Mouse (Mus musculus) small intestine, adult 2 months (tissue): Measurements from ENCODE around the gene Zfp422. TPM values are rescaled to one million over a fixed set of nuclear protein-coding genes. Genes with fewer than 3 reads are reported as not detected.

Experiments used
- H3K27ac ChIP-seq: fragments of 200-500 bp; 2 replicates; pipeline ENCODE4 v1.5.1; 2012; ENCODE audit warnings: low read depth, low read length, control low read depth, inconsistent platforms; ENCODE audit not compliant: insufficient read depth
- H3K27me3 ChIP-seq: fragments of 200-500 bp; 2 replicates; pipeline ENCODE4 v1.6.1; 2012; ENCODE audit warnings: mild to moderate bottlenecking, moderate library complexity, low read length, inconsistent platforms; ENCODE audit not compliant: control insufficient read depth, insufficient read depth
- H3K36me3 ChIP-seq: fragments of 200-500 bp; 2 replicates; pipeline ENCODE4 v1.6.1; 2012; ENCODE audit warnings: mild to moderate bottlenecking, low read length, control low read depth, inconsistent platforms; ENCODE audit not compliant: control insufficient read depth, insufficient read depth
- H3K4me1 ChIP-seq: fragments of 200-500 bp; 2 replicates; pipeline ENCODE4 v1.6.1; 2012; ENCODE audit warnings: low read length, inconsistent platforms, mixed read lengths; ENCODE audit not compliant: control insufficient read depth, insufficient read depth, insufficient read length
- H3K4me3 ChIP-seq: fragments of 200-500 bp; 2 replicates; pipeline ENCODE4 v1.5.1; 2012; ENCODE audit warnings: low read depth, mild to moderate bottlenecking, control low read depth, inconsistent platforms, low read length, moderate library complexity
- CTCF ChIP-seq: fragments of 200-500 bp; IDR thresholded peaks from 2 replicates; pipeline ENCODE4 v1.5.1; 2012; ENCODE audit warnings: low read depth, mild to moderate bottlenecking, control low read depth, inconsistent platforms, low read length, moderate library complexity, mixed read lengths; ENCODE audit not compliant: insufficient replicate concordance, insufficient read length; ENCODE audit errors: extremely low read depth
- POLR2A ChIP-seq: fragments of 200-500 bp; IDR thresholded peaks from 2 replicates; pipeline ENCODE4 v1.6.1; 2012; ENCODE audit warnings: low read depth, mild to moderate bottlenecking, control low read depth, inconsistent platforms, low read length, moderate library complexity
- WGBS: fragments of 180-500 bp; shearing (Covaris S2); methylation state at CpG from one replicate; pipeline ENCODE4 v1.1.7; 2018; 5-methylcytosine and 5-hydroxymethylcytosine counted together
- polyA plus RNA-seq: library from polyadenylated mRNA; depleted of rRNA; stranded (reverse); fragments of >200 nt; gene quantifications from 2 replicates; pipeline ENCODE4 v1.2.3, GENCODE M21; 2012; rRNA removed

Zfp422 gene
- 1.3 and 2.9 TPM in 2 replicates for polyA plus RNA-seq

DNA sequence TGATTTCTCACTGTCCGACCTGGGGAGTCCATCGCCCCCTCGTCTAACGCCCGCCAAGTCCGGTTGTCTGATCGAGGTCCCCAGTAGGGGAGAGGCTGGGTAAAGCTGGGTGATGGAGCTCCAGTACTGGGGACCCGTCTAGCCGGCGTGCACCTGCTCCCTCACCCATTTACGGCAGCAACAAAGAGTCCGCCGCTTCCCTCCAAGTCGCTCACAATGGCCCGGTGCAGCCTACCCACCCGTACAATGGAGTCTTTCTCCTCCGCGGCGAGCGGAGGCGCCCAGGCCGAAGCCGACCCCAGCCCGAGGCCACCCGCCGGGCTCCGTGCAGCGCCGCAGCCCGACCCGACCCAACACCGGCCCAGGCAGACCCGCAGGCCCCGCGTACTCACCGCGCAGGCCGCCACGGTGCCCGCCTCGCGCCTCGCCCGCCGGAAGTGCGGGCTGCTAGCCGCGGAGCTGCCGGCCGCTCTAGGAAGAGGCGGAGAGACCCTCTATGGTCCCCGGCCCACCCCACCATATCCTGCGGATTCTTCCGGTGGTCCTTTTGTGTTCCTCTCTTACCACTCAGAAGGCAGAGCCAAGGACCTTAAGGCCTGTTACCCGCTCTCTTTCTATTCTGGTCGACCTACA is at the start of gene Zfp422:
Gene Zfp422, minus strand, starts transcription at position 461 of the 633 bp plus-strand sequence.
- Histone ChIP-seq H3K27ac (0 out of 2 replicates have a peak within 1 kb of the TSS, but pooled peaks have one; percentile 14), H3K4me1 (no peaks in the 10 kb centered on the region), H3K36me3 (peaks cover 6% of the 10 kb centered on the region; the same call in 1 of the 2 replicates), H3K4me3 (peak within 1 kb of the TSS; percentile 99), H3K27me3 (no peaks in the 10 kb centered on the region)
- no peak for TF ChIP-seq CTCF
- TF ChIP-seq POLR2A = peak; percentile 37; the same call in 1 of the 2 replicates
- under 1% methylated on average over 56 of the region's 56 CpGs for WGBS

DNA sequence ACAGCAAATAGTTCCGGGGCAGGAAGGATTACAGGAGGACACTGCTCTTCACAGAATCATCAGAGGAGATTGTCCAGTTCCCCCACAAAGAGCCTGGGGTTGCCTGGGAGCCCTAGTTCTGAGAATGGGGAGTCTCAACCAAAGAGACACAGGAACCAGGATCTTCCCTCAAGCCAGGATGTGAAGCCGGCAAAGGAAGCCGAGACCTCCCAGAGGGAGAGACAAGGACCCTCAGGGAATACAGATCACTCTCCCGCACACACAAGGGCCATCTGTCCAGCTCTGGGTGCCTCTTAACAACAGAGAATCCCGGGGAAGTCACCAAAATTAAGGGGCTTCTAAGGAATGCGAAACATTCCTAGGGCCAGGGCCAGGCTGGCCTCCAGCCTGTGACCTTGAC is 48.5 kb upstream of the Zfp422 start:
- WGBS = 67% methylated on average over 6 of the region's 6 CpGs

GRCm38 (mm10) chr6:116676355-116676913 is 47.6 kb upstream of the Zfp422 start:
- peak overlapping the region; percentile 58 for H3K27ac ChIP-seq
- TF ChIP-seq POLR2A (no peak), CTCF (no peak)
- 25% methylated on average over 10 of the region's 10 CpGs for WGBS
- H3K27me3 ChIP-seq = no peaks in the 10 kb centered on the region
- H3K36me3 ChIP-seq = no peaks in the 10 kb centered on the region
- H3K4me3 ChIP-seq = peak overlapping the region; percentile 23; the same call in 1 of the 2 replicates
- H3K4me1 ChIP-seq = peaks cover 19% of the 10 kb centered on the region

More for the DNA sequence above, 48.5 kb upstream of the Zfp422 start:
- TF ChIP-seq CTCF (no peak), POLR2A (no peak)
- peaks cover 14% of the 10 kb centered on the region for H3K4me1 ChIP-seq
- no peak overlapping the region for H3K27ac ChIP-seq
- no peak overlapping the region for H3K4me3 ChIP-seq
- H3K27me3 ChIP-seq = no peaks in the 10 kb centered on the region
- no peaks in the 10 kb centered on the region for H3K36me3 ChIP-seq

- 21% methylated on average over 16 of the region's 16 CpGs for WGBS
- peak overlapping the region; percentile 70 for H3K4me3 ChIP-seq
- H3K27ac ChIP-seq = peak overlapping the region; percentile 65
- no peak for TF ChIP-seq POLR2A
- TF ChIP-seq CTCF = no peak
- H3K27me3 ChIP-seq = no peaks in the 10 kb centered on the region
- H3K4me1 ChIP-seq = peaks cover 33% of the 10 kb centered on the region
- no peaks in the 10 kb centered on the region for H3K36me3 ChIP-seq
Observed at GRCm38 (mm10) chr6:116674283-116674886, 45.6 kb upstream of the Zfp422 start.

DNA sequence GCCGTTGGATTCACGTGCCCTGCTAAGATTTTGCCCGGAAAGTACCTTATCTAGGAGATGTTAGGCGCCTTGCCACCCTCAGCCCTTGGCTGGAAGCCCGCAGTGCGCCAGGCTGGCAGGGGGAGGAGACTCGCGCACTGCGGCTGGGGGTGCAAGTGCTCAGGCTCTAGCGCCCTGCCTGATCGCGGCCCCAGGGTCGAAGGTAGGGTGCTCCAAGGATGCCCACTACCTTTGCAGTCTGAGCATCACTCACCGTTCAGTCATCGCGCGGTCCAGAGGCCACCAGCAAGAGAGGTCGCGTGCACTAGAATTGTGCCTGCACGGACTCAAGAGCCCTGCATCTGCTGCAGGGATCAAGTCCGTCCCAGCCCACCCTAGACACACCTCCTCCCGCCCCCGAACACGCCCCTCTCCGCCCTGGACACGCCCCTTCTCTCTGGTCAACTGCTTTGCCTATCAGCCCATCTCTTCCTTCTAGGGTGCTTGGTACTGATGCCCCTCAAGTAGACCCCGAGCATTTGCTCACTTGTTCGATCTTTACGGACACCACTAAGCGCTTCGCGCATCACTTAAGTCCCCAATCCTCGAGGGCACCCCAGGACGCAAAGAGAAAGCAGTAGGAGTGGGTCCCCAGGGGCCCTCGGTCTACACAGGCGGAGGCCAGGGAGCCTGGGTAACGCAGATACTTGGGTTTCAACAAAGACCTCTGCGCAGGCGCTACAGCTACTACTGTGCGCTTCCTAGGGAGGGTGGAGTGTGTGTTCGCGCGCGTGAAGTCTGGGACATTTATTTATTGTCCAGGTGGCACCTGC is 44.9 kb upstream of the Zfp422 start, which contains the start of gene Rassf4:
Gene Rassf4, minus strand, starts transcription at position 482 of the 812 bp plus-strand sequence.
- peak within 1 kb of the TSS; percentile 70 for H3K4me3 ChIP-seq
- H3K27me3 ChIP-seq = no peaks in the 10 kb centered on the region
- WGBS = under 1% methylated on average over 44 of the region's 44 CpGs
- peaks cover 37% of the 10 kb centered on the region for H3K4me1 ChIP-seq
- no peaks in the 10 kb centered on the region for H3K36me3 ChIP-seq
- H3K27ac ChIP-seq = peak within 1 kb of the TSS; percentile 65
- no peak; the same call in 1 of the 2 replicates for TF ChIP-seq POLR2A
- no peak for TF ChIP-seq CTCF

GRCm38 (mm10) chr6:116672349-116672748 is 43.5 kb upstream of the Zfp422 start:
- peaks cover 37% of the 10 kb centered on the region for H3K4me1 ChIP-seq
- H3K27ac ChIP-seq = peak overlapping the region; percentile 45
- no peaks in the 10 kb centered on the region for H3K36me3 ChIP-seq
- H3K4me3 ChIP-seq = peak overlapping the region; percentile 37
- no peaks in the 10 kb centered on the region for H3K27me3 ChIP-seq
- TF ChIP-seq CTCF (no peak), POLR2A (no peak)
- 26% methylated on average over 5 of the region's 5 CpGs for WGBS

GRCm38 (mm10) chr6:116671768-116672167 is 43.0 kb upstream of the Zfp422 start:
- WGBS = 31% methylated on average over 4 of the region's 4 CpGs
- Histone ChIP-seq H3K36me3 (no peaks in the 10 kb centered on the region), H3K4me3 (peak overlapping the region; percentile 37; the same call in 1 of the 2 replicates), H3K27ac (peak overlapping the region; percentile 62), H3K27me3 (no peaks in the 10 kb centered on the region), H3K4me1 (peaks cover 35% of the 10 kb centered on the region)
- TF ChIP-seq CTCF = no peak
- no peak for TF ChIP-seq POLR2A
